Mouse (Mus musculus): ENCODE results near the gene Ldb1. TPM values are rescaled to one million over a fixed set of nuclear protein-coding genes. Genes with fewer than 3 reads are reported as not detected.

The Ldb1 gene
- total RNA-seq, 2 experiments from 2014 or later, result 14.1 to 18.1 TPM

GRCm38 (mm10) chr19:46031689-46032432, 13.2 kb downstream of the Ldb1 start:
- intact Hi-C loops (cut with DNase I), result no loop called here
- DNase-seq, result no peak

- intact Hi-C loops (cut with DNase I), result no loop called here
Measured at GRCm38 (mm10) chr19:46030196-46030983, 14.6 kb downstream of the Ldb1 start.

GRCm38 (mm10) chr19:46029652-46030051, 15.4 kb downstream of the Ldb1 start:
- no peak for DNase-seq
- intact Hi-C loops (cut with DNase I), result no loop called here

More at GRCm38 (mm10) chr19:46030196-46030983, 14.6 kb downstream of the Ldb1 start:
- no peak for DNase-seq

GRCm38 (mm10) chr19:46028747-46029320, 16.2 kb downstream of the Ldb1 start:
- DNase-seq, result no peak

GRCm38 (mm10) chr19:46026567-46026966, 18.4 kb downstream of the Ldb1 start:
- intact Hi-C loops (cut with DNase I), result no loop called here
- DNase-seq, result no peak

More at GRCm38 (mm10) chr19:46028747-46029320, 16.2 kb downstream of the Ldb1 start:
- intact Hi-C loops (cut with DNase I), result no loop called here

GRCm38 (mm10) chr19:46024959-46025358, 20.1 kb downstream of the Ldb1 start:
- intact Hi-C loops (cut with DNase I), result no loop called here
- DNase-seq, result no peak

GRCm38 (mm10) chr19:46016023-46016422, 29.0 kb downstream of the Ldb1 start:
- DNase-seq, result no peak
- intact Hi-C loops (cut with DNase I), result no loop called here

- peak; percentile 86 to 88 for DNase-seq
- intact Hi-C loops (cut with DNase I), result loop anchor here (5.0 kb wide), 1 partner anchor 202 kb away; no protein-coding TSS in a partner anchor
Measured at GRCm38 (mm10) chr19:46014572-46015178, 30.3 kb downstream of the Ldb1 start.

- no peak for DNase-seq
- intact Hi-C loops (cut with DNase I), result no loop called here
Measured at GRCm38 (mm10) chr19:46005680-46006079, 39.3 kb downstream of the Ldb1 start.

GRCm38 (mm10) chr19:46004814-46005466, 40.1 kb downstream of the Ldb1 start:
- DNase-seq, result no peak
- intact Hi-C loops (cut with DNase I), result no loop called here

- DNase-seq, result peak; percentile 84 to 85
- intact Hi-C loops (cut with DNase I), result no loop called here
Measured at GRCm38 (mm10) chr19:46003371-46004226, 41.4 kb downstream of the Ldb1 start, which contains the start of gene Hps6. Hps6 (plus strand) TSS chr19:46003508.

GRCm38 (mm10) chr19:46002279-46002678, 42.7 kb downstream of the Ldb1 start:
- DNase-seq, result no peak
- intact Hi-C loops (cut with DNase I), result no loop called here

- intact Hi-C loops (cut with DNase I), result no loop called here
Measured at GRCm38 (mm10) chr19:45999378-45999777, 45.6 kb downstream of the Ldb1 start.

GRCm38 (mm10) chr19:45998694-45999217, 46.3 kb downstream of the Ldb1 start:
- intact Hi-C loops (cut with DNase I), result no loop called here

More at GRCm38 (mm10) chr19:45999378-45999777, 45.6 kb downstream of the Ldb1 start:
- no peak for DNase-seq

GRCm38 (mm10) chr19:45997785-45998693, 47.0 kb downstream of the Ldb1 start, which contains the start of gene Armh3:
Armh3 (minus strand) TSS chr19:45998488.
- DNase-seq, result peak; percentile 83 to 90
- intact Hi-C loops (cut with DNase I), result no loop called here

More at GRCm38 (mm10) chr19:45998694-45999217, 46.3 kb downstream of the Ldb1 start:
- no peak for DNase-seq

- DNase-seq, result no peak
- intact Hi-C loops (cut with DNase I), result no loop called here
Measured at GRCm38 (mm10) chr19:45997365-45997764, 47.6 kb downstream of the Ldb1 start.

- intact Hi-C loops (cut with DNase I), result no loop called here
- no peak for DNase-seq
Measured at GRCm38 (mm10) chr19:45993981-45994737, 50.9 kb downstream of the Ldb1 start.

Measured in gastrocnemius, postnatal 36 days (tissue).